Mouse (Mus musculus): ENCODE data around the gene Pzp.

DNA sequence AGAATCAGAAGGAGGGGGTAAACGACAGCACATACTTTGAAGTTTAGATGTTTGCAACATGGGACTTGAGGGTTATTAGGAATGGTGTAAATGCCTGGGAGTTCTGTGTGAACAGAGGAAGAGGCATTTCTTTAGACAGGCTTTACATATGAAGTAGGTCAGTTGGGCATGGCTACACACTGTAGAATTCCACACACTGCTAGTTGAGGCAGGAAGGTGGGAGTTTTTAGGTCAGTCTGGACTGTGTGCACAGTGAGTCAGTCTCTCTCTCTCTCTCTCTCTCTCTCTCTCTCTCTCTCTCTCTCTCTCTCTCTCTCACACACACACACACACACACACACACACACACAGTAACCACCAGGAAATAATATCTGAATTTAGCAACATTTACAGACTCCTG, 31.2 kb downstream of the Pzp start:
- no peak for TF ChIP-seq EP300 (IDR thresholded peaks at IDR 0.05; ENCODE audit: insufficient read depth, low read depth, low read length)
- no peak for TF ChIP-seq POLR2A (IDR thresholded peaks at IDR 0.05; ENCODE audit: insufficient read depth, low read length)
- TF ChIP-seq CTCF (IDR thresholded peaks at IDR 0.05; ENCODE audit: low read depth, low read length), result no peak

All from ES-Bruce4 (cell line).